Mouse (Mus musculus): ENCODE measurements around the gene Hmga2.

Gene Hmga2

DNA sequence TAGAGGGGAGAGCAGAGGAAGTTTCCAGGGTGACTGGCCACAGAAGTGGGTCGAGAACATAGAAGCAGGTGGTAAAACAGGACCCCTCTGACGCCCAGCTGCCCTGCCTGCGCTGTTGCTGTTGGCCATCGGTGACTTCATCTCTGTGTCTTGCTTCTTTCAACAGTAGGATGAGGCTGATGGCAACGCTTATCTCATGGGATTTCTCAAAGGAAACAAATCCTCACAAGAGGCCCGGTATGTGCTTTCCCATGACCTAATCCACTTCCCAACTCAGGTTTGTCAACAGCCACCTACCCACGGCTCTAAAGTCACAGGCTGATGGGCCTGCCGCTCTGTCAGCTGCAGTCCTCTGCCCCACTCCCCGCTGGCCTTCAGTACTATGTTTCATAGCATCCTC is 52.3 kb downstream of the Hmga2 start:
- DNase-seq (ENCODE audit: low read depth): no peak

DNA sequence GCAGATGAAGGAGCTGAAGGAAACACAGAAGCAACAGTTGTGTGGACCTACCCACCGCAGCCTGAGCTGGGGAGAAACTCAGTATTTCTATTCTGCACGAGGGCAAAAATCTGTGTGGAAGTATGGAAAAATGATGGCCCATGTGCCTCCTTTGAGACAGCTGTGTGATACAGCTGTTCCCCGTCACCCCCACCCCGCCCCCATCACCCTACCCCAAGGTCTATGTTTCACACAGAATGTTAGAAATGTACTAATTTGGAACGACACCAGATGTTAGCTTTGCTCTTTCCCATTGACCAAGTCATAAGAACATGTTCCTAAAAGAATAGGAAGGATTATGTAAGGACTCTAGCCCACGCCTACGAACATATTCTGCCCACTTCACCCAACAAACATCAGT is 53.0 kb downstream of the Hmga2 start:
- no peak for DNase-seq (ENCODE audit: low read depth)

DNA sequence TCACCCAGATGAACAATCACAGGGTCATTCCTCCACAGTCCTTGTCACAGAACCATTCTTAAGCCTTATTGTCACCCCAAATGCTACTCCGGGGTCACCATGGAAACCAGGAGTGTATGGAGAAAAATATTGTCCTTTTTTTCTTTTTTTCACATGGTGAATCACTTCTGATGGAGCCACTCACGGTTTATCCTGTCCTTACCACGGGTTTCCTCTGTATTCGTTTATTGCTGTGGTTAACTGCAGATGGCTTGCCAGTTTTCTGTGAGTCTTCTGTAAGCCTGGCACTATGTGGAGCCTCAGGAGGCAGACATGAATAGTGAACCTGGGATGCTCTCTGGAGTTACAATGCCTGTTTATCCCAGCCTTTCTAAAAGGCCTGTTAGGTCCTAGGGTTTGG is 53.4 kb downstream of the Hmga2 start:
- peak; percentile 62 for DNase-seq (ENCODE audit: low read depth)

DNA sequence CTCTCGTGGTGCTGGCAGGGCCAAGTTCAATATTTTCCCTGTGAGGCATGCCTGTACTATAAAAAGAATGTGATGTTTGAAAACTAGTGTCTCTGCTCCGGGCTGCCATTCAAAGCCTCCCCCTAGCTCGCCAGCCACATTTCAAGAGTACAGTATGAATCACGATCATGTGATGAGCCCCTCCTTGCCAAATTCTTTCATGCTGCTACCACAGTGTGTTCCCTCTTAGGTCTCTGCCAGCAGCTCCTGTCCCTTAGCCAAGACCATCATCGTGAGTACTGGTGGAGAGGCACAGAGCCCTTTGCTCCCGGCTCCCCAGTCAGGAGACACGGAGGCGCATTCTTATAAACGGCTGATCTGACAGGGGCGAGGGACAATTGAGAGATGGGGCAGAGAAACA is 54.2 kb downstream of the Hmga2 start:
- DNase-seq (ENCODE audit: low read depth): peak; percentile 72

DNA sequence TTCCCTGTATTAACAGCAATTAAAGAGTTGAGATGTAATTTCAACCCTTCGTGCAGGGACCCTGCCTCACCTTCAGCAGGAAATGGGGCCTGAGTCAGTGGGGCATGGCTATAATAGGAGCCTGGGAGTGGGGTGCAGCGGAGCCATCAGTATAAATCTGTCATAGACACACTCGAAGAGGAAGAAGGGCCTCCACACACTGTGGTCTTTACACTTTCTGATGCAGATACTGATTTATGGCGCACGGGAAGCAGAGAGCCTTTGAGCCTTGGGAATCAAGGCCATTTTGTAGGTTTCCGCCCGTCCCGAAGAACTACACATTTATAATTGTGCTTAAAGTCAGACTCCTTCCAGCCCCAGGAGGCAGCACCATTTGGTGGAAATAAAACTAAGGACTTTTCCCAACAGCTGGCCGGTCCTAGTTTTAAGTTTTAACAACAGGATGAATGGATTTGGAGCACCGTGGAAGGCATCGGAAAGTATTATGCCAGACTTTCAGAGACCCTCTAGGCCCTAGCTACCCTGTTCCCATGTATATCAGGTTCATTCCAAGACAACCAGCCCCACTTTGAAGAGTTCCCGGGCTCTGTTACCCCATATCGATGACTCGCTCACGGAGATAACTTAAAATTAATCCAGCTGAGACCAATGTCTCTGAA is 55.2 kb downstream of the Hmga2 start:
- no peak for DNase-seq (ENCODE audit: low read depth)

DNA sequence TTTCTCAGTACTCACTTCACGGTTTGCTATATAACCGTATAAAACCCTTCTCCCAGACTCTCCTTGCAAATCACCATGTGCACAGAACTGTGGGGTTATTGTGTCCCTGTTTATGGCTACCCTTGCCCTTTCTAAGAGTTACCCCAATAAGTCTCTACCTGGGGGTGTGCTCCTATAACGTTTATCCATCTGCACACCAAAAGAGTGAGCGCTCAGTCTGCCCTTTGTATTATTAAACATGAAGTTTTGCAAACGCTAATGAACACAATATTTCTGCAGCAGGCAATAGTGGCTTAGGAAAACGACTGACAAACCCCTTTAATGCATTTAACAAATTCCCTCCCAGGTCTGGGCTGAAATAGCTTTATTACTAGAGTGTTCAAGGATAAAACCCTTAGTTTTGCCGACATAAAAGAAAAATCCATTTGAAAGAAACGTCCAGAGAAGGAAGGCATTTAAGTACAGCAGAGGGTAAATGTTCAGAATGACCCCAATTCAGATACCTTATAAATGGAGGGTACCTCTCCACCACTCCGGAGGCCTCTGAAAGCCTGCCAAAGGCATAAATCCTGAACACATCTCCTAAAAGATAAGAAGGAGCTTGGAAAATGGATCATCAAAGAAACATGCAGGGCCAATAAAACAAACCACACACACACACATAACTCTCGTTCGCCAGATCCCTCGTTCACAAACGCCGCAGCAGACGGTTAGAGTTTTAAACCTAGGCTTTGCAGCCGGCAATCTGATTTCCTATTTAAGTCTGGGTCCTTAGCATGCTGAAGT is 57.3 kb downstream of the Hmga2 start:
- DNase-seq (ENCODE audit: low read depth): no peak

DNA sequence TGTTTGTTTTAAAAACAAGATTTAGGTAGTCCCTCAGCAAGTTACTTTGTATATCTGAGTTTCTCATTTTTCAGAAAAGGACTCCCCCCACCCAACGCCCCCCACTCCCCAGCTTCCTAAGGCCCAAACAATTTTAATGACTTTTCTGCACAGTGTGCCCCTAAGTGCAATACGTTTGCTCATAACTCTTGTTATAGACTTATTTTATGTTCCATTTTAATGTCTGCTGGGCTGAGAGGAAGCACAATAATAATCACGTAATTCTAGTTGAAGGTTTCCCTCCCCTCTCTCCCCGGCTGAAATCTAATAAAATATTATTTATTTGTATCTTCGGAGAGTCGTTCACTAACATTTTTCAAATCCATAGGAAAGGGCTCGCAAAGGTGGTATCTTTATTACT is 58.1 kb downstream of the Hmga2 start:
- DNase-seq (ENCODE audit: low read depth): no peak

DNA sequence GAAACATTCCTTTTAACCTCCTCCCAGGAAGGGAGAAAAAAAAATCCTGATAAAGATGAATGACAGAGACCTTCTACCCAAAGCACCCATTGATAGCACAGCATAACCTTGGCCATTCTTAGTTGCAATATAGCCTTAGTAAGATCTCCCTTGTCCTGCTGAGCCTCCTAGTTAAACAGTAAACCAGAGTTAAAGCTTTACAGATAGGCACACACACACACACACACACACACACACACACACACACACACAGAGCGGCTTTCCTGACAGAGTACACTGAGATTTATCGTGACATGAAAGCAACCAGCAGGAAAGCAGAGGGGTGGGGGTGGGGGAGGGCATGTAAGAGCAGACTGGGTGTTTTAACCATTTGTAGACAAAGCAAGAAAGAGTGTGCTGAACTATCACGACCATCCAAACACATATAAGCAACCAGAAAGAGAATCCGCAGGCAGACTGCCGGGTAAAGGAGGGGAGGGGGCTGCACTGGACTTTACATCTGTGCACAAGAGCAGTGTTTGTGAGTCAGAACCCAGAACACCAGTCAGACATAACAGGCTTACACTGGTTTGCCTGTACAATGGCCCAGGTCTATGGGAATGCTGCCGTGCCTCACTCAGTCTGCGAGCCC is 58.7 kb downstream of the Hmga2 start:
- DNase-seq (ENCODE audit: low read depth): no peak

DNA sequence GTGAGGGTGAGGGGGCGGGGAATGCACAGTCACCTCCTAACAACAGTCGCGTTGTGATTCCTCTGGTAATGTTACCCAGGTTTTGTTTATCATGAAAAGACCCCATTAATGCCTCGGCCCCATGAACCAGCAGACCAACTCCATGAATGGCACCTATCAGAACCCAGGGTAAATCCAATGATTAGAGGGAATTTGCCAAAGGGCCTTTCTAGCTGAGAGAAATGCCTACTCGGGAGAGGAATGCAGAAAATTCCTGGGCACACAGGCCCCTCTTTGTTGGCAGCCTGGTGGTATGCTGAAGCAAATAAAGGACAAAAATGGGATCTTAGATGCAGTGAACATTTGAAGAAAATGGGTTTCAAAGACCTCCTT is 59.2 kb downstream of the Hmga2 start:
- DNase-seq (ENCODE audit: low read depth): no peak

DNA sequence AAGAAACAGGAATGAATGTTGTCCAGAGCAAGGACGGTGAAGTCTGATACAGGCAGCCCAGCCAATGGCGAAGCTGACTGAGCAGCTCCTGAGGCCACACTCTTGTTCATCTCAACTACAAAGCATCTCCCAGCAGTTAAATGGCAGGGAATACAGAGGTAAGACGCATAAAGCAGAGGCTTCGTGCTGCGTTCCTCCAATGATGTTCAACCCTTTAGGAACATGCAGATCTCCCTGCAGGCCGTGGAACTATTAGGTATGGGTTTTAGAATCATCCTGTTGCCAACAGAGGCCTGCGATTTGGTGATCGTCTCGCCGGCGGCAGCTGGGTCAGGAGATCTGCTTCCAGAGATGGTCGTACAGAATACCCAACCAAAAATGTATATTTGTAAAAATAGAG is 59.6 kb downstream of the Hmga2 start:
- no peak for DNase-seq (ENCODE audit: low read depth)

DNA sequence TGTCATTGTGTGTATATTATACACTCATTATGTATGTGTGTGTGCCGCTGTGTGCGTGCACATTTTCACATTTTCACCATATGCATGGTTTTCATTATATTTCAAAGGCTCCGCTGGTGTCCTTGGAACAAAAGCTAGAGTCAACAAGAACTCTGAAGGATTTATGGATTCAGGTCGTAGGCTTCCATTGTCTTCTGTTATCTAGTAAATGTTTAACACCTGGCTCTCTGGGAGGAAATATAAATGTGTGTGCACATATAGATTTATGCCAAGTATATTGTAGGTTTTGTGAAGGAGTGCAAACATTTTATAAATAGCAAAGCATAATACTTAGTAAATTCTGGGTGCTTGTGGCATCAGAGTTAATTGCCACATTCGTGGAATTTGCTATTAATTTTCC is 64.1 kb downstream of the Hmga2 start:
- DNase-seq (ENCODE audit: low read depth): no peak

DNA sequence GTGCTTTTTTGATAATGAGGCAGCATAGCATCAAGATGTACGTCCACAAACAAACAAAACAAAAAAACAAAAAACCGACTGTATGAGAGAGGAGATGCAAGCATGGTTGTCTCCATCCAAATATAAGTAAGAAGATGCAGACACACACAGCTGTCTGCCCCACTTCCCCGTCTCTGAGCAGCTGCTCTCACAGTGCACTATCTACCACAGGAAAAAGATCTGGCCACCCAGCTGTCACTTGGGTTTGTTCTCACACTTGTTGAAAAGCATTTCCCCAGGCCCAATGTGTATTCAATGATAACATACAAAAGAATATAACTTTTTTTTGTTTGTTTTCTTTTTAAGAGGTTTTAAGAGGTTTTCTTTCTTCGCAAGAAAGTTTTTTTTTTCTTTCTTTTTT is 65.3 kb downstream of the Hmga2 start:
- DNase-seq (ENCODE audit: low read depth): peak; percentile 49

DNA sequence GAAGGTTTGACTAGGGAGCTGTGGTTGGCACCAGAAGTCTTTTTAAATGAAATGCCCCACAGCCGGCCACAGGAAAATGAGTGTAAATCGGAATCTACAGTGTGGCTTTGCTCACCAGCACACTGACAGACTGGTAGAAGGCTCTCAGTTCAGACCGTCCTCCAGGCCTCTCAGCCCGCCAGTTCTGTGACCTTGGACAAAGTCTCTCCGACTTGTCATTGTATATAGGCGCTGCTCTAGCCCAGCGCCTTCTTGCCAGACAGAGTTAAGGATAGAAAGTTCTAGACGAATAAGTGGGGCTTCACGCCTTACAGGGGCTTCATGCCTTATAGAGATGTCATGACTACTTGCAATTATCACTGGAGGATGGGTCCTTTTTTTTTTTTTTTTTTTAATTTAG is 67.1 kb downstream of the Hmga2 start:
- DNase-seq (ENCODE audit: low read depth): no peak

DNA sequence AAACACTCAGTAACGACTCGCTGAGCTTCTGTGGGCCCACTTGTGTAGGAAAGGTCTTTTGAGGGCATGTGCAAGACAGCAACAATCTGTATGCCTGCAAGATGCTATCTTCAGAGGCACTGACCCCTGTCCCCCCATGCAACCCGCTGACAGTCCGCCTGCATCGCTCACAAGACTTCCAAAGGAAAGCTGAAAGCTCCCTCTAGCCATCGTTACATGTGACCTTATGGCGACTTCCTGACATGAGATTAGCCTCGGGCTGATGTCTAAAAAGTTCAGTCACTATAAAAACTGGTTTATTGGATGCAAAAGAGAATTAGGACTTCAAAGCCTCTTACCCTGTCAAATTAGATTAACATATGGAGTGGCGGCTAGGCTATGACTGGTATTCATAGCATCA is 69.0 kb downstream of the Hmga2 start:
- DNase-seq (ENCODE audit: low read depth): no peak

DNA sequence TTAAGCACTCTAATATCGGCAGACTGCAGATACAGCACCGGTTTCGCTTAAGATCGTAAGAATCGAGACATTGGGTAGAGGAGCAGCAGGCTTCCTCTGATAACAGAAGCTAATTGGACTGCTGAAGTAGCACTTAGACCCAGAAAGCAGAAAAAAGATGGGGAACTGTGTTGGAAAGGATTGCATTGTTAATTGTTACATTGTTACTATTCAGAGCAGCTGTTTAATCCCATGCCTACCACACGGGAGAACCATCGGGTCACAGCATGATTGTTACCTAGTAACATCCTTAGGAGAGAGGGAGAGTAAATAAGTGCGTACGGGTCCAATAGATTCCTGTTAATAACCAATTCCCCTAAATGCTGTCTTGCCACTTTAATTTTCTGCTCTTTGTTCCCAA is 70.2 kb downstream of the Hmga2 start:
- DNase-seq (ENCODE audit: low read depth): no peak

DNA sequence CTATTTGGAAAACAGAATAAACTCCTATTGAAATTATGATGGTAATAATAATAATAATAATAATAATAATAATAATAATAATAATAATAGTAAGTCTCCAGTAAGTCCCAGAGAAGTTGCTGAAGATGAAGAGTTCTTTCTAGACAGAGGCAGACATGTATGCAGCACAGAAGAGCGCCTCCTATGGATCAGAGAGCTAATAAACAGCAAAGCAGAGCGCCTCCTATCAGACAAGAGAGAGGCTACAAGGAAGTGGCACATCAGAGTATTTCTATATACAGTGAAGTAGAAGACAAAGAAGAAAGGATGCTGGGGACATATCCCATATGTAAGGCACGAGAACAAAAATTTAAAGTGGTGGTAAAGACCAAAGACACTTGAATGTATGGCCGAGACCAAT is 70.9 kb downstream of the Hmga2 start:
- DNase-seq (ENCODE audit: low read depth): no peak

DNA sequence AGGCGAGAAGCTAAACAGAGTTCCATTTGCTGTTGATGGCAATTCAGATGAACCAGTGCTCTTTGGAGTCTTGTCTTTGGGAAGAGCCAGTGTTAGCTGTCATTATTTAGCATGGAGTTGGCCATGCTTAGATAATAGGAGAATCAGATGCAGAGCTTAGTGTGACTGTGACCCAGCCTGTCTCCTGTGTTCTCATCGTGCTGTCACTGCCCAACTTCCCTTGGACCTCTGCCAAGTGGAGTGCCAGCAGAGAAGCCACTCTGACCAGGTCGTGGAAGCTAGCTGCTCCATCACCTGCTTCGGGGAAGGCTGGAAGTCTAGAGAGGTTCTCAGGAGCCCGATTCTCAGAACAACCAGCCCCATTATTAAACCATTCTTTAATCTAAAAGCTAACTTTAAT is 73.3 kb downstream of the Hmga2 start:
- peak; percentile 65 for DNase-seq (ENCODE audit: low read depth)

DNA sequence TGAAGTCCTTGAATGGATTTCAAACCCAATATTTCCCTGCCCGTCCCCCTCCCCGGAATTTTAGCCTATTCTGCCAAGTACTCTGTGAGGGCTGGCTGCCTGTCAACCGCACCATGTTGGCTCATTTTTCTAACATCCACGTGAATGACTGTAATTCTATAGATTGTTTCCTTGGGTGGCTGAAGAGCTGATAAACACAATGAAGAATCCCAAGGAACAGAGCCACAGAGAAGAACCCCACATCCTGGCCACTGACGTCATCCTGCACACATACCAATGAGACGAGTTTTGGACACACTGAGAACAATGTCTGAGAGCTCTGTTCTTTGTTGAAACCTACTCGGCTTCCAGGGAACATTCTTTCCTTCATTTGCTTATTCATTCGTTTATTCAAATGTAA is 74.5 kb downstream of the Hmga2 start:
- no peak for DNase-seq (ENCODE audit: low read depth)

DNA sequence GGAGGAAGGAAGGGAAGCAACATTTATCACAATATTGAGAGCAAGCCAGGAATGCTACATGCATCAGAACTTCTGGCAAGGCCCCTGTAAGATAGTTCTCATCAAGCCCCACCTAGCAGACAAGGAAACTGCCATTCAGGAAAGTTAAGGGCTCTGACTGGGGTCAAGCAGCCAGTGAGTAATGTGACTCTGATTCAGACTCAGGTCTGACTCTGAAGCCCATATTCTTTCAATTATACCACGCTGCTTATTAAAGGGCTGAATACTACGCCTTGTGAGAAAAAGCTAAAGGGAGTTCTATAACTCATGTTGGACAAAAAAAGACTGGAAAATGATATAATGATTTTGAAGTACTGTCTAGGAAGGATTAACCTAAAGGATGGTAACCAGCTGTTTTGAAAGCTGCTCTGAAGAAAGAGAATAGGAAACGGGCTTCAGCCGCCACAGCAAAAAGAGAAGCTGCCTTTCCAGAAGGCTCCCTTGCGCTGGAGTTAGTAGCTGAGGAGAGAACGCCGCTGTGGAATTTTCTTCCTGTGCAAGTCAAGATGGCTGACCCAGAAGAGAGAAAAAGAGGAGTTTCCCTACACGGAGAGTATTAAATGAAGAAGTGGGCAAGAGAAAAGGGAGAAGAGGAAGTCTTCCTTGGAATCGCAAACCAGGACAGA is 76.3 kb downstream of the Hmga2 start:
- no peak for DNase-seq (ENCODE audit: low read depth)

DNA sequence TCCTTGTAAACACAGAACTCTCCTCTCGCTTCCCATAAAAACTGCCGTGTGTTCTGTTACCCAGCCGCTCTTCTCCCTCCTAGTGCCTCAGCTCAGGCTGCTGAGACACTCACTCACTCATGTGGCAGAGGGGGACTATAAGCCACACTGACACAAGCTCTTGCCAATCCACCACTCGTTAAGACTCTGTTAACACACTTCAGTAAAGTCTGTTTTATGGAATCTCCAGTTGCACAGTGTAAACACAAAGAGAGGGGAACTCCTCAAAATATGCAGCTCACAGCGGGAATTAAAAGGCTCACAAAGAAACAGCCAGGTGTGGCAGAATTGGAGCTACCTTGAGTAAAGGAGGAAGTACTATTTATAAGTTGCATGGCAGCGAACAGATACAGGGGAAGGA is 77.5 kb downstream of the Hmga2 start:
- DNase-seq (ENCODE audit: low read depth): no peak

DNA sequence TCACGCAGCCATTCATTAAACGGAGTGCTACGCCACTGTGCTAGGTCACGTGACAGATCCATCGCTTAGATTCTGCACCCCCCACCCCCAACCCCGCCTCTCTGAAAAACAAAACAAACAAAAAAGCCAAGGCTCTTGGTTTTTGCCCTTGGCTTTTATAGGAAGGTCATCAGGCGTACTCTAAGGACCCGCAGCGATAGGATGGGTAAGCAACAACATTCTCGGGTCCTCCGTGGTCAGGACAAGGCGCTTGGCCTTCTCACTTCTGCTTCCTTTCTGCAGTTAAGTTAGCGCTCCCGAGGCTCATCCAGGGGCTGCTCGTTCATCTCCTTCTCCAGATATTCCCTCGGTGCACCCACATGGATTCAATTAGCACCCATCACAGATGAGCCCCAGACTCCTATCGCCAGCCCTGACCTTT is 79.0 kb downstream of the Hmga2 start:
- DNase-seq (ENCODE audit: low read depth): no peak

DNA sequence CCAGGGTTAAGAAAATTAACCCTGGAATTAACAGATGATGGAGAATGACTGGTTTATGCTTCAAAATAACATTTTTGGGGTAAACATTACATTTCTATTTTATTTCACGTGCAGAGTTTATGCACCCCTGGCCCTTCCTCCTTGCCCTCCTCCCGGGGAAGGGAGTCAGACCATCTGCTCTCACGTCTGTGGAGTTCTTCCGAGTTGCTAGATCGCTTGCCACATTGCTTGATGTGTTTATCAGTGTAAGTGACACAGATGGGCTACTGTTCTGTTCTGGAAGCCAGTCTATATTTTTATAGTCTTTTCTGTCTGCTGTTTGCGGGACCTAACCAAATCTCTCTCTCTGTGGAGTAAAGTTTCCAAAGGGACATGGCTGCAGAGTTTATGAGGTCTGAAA is 80.7 kb downstream of the Hmga2 start:
- no peak for DNase-seq (ENCODE audit: low read depth)

DNA sequence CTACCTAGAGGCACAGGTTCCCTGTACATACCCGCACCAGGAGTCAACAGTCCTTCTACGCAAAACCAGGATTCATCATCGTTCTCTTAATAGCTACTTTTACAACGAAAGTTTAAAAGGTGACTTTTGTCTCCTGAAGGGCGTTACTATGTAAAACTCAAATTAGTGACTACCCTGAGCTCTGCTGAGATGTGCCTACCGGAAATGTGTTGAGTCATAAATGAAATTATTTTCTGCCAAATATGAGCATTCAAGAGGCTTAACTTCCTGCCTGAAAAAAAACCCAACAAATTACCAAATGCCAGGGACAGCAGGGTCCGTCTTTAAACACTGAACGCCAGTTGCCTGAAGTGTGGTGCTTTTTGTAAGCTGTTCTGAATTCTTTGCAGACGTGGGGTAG is 81.5 kb downstream of the Hmga2 start:
- peak; percentile 54 for DNase-seq (ENCODE audit: low read depth)

All from 416B (cell line).